8 mouse cellular contexts compared by ENCODE assay signal in the genomic region with DNA sequence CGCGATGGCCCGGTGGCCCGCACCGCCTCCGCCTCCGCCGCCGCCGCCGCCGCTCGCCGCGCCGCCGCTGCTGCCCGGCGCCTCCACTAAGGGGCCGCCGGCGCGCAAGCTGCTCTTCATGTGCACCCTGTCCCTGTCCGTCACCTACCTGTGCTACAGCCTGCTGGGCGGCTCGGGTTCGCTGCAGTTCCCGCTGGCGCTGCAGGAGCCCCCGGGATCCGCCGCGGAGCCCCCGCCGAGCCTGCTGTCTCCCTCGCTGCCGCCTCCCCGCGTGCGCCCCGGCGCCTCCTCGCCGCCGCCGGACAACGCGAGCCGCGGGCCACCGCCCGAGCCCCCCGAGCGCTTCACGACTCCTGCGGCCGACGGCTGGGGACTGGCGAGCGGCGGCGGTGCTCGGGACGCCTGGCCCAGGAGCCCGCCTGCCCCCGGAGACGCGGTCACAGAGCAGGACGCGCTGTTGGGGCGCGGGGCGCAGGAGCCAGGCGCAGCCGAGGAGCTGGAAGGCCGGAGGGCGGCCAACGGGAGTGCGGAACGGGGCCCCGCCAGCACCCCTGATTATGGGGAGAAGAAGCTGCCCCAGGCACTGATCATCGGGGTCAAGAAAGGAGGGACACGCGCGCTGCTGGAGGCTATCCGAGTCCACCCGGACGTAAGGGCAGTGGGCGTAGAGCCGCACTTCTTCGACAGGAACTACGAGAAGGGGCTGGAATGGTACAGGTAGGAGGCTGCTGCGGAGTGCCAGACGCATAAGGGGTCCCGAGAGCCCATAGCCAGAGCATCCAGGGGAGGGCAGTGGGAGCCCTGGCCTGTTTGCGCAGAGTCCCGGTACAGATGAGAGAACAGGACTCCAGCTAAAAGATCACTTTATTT. TPM values are rescaled to one million over a fixed set of nuclear protein-coding genes. Genes with fewer than 3 reads are reported as not detected.
DNase-seq lines count a peak whose midpoint lies in the region; ATAC-seq and TF ChIP-seq lines count a peak whose summit lies in the region.

No protein-coding gene starts in this region.

- no peaks in the 10 kb centered on the region; the same call in 1 of the 2 replicates for H3K9me3 ChIP-seq in heart, embryonic 16.5 days (replicated peaks; ENCODE audit: control insufficient read depth, low read length)
- no peaks in the 10 kb centered on the region for H3K9me3 ChIP-seq in forebrain, embryonic 15.5 days
- no peaks in the 10 kb centered on the region for H3K9me3 ChIP-seq in liver, embryonic 16.5 days (replicated peaks; ENCODE audit: control insufficient read depth, low read length)

- no peak overlapping the region for H3K9ac ChIP-seq in heart, embryonic 16.5 days (ENCODE audit: low read length)
- peak overlapping the region; percentile 55 for H3K9ac ChIP-seq in forebrain, embryonic 15.5 days (replicated peaks)
- H3K9ac ChIP-seq in liver, embryonic 16.5 days (ENCODE audit: low read depth, low read length): no peak overlapping the region

- intact Hi-C loops in heart, postnatal 10 days (cut with DNase I): no loop called here

- no peaks in the 10 kb centered on the region for H3K4me1 ChIP-seq in heart, embryonic 16.5 days (ENCODE audit: control insufficient read depth, insufficient read depth, low read length)
- peaks cover 13% of the 10 kb centered on the region for H3K4me1 ChIP-seq in forebrain, embryonic 15.5 days
- no peaks in the 10 kb centered on the region for H3K4me1 ChIP-seq in liver, embryonic 16.5 days (ENCODE audit: control insufficient read depth, low read depth, low read length)
- H3K4me1 ChIP-seq in thymus, adult 2 months (replicated peaks; ENCODE audit: control insufficient read depth, insufficient read depth, low read length): no peaks in the 10 kb centered on the region

- no peak for TF ChIP-seq POLR2A in thymus, adult 2 months (IDR thresholded peaks at IDR 0.05; ENCODE audit: control insufficient read depth, extremely low read depth, insufficient read depth, low read length, poor library complexity)

- DNase-seq in heart, postnatal 10 days: no peak
- peak; percentile 46 for DNase-seq in R1 (ENCODE audit: low read depth, low spot score)
- no peak for DNase-seq in urinary bladder, adult 18-20 months (ENCODE audit: low spot score in 2 of 2)
- no peak for DNase-seq in thymus, adult 2 months

- H3K4me2 ChIP-seq in heart, embryonic 16.5 days (ENCODE audit: low read depth, low read length): peak overlapping the region; percentile 84
- peak overlapping the region; percentile 94 for H3K4me2 ChIP-seq in forebrain, embryonic 15.5 days (replicated peaks)
- 0 out of 2 replicates have a peak overlapping the region, but pooled peaks have one; percentile 9 for H3K4me2 ChIP-seq in liver, embryonic 16.5 days (ENCODE audit: low read depth, low read length)

- ATAC-seq in heart, embryonic 16.5 days (replicated peaks; ENCODE audit: extremely low read depth, insufficient read depth, low FRiP score): 0 out of 2 replicates have a peak, but pooled peaks have one; percentile 18
- peak; percentile 59 for ATAC-seq in forebrain, embryonic 15.5 days (replicated peaks)
- ATAC-seq in liver, embryonic 16.5 days (ENCODE audit: low read depth): no peak
- no peak for ATAC-seq in CD4-positive, CD25-positive, alpha-beta regulatory T cell, adult 4 months

- no peaks in the 10 kb centered on the region for H3K36me3 ChIP-seq in heart, embryonic 16.5 days (ENCODE audit: control insufficient read depth, insufficient read depth)
- H3K36me3 ChIP-seq in forebrain, embryonic 15.5 days: no peaks in the 10 kb centered on the region
- H3K36me3 ChIP-seq in liver, embryonic 16.5 days (ENCODE audit: control insufficient read depth, insufficient read depth): no peaks in the 10 kb centered on the region
- H3K36me3 ChIP-seq in thymus, adult 2 months (ENCODE audit: control insufficient read depth, insufficient read depth, low read length): no peaks in the 10 kb centered on the region

- no peak for TF ChIP-seq CTCF in thymus, adult 2 months (IDR thresholded peaks at IDR 0.05; ENCODE audit: borderline replicate concordance, control insufficient read depth, extremely low read depth, insufficient read depth, low read length, poor library complexity)

- WGBS in heart, embryonic 16.5 days: under 1% methylated on average over 80 of the region's 97 CpGs
- WGBS in forebrain, embryonic 15.5 days: under 1% methylated on average over 89 of the region's 97 CpGs
- 2% methylated on average over 75 of the region's 97 CpGs for WGBS in liver, embryonic 16.5 days (ENCODE audit: insufficient replicate concordance)
- WGBS in thymus, adult 2 months: 8% methylated on average over 90 of the region's 97 CpGs

- peaks cover 73% of the 10 kb centered on the region for H3K27me3 ChIP-seq in heart, embryonic 16.5 days (ENCODE audit: control insufficient read depth, insufficient read depth, low read length)
- peaks cover 51% of the 10 kb centered on the region for H3K27me3 ChIP-seq in forebrain, embryonic 15.5 days
- peaks cover 39% of the 10 kb centered on the region for H3K27me3 ChIP-seq in liver, embryonic 16.5 days (ENCODE audit: control insufficient read depth, insufficient read depth, low read depth, low read length)
- H3K27me3 ChIP-seq in thymus, adult 2 months (ENCODE audit: control insufficient read depth, insufficient read depth, low read length): peaks cover 3% of the 10 kb centered on the region; the same call in 1 of the 2 replicates

- H3K27ac ChIP-seq in heart, embryonic 16.5 days (ENCODE audit: low read length): no peak overlapping the region
- peak overlapping the region; percentile 33 for H3K27ac ChIP-seq in forebrain, embryonic 15.5 days (replicated peaks)
- no peak overlapping the region for H3K27ac ChIP-seq in liver, embryonic 16.5 days (ENCODE audit: low read length)
- no peak overlapping the region for H3K27ac ChIP-seq in thymus, adult 2 months (ENCODE audit: control insufficient read depth, insufficient read depth, low read length)

- H3K4me3 ChIP-seq in heart, embryonic 16.5 days (ENCODE audit: low read length): peak overlapping the region; percentile 49
- peak overlapping the region; percentile 70 for H3K4me3 ChIP-seq in forebrain, embryonic 15.5 days
- no peak overlapping the region for H3K4me3 ChIP-seq in liver, embryonic 16.5 days (ENCODE audit: low read depth, low read length)
- H3K4me3 ChIP-seq in thymus, adult 2 months (ENCODE audit: control insufficient read depth, insufficient read depth, low read length): no peak overlapping the region

RNA-seq across cellular contexts. Expression of gene Hs3st4, which starts 0.7 kb away (rescaled TPM):
- polyA plus RNA-seq in heart, embryonic 16.5 days (2015; fragmentation: Nextera tagmentation; extraction: Ambion mirVana): 0.36 and 0.53 TPM in 2 replicates
- under 1 TPM in 1 of 2 experiments, not detected in 1; 0.14 TPM for total RNA-seq in heart, postnatal 10 days (2021)
- polyA plus RNA-seq in forebrain, embryonic 15.5 days (2015; fragmentation: Nextera tagmentation; extraction: Ambion mirVana): 10.5 and 13.4 TPM in 2 replicates
- polyA plus RNA-seq in liver, embryonic 16.5 days (2015; fragmentation: Nextera tagmentation; extraction: Ambion mirVana): not detected in 2 replicates
- not detected for polyA plus RNA-seq in CD4-positive, CD25-positive, alpha-beta regulatory T cell, adult 4 months (2017; shearing (Covaris generic))
- polyA plus RNA-seq in thymus, adult 2 months (2012; rRNA removed): 0.03 and 0.04 TPM in 2 replicates

Comparison
In these comparisons a context has a peak if more than half of its experiments do, and no peak if none do; other contexts are left out.
1. ATAC-seq: peak in heart, embryonic 16.5 days (single experiment) and forebrain, embryonic 15.5 days (single experiment); none in liver, embryonic 16.5 days (single experiment) and CD4-positive, CD25-positive, alpha-beta regulatory T cell, adult 4 months (single experiment).
2. H3K4me2 ChIP-seq: peak in every context shown above with its lines; median percentile 94 in forebrain, embryonic 15.5 days; 84 in heart, embryonic 16.5 days; 9 in liver, embryonic 16.5 days.
3. H3K4me3 ChIP-seq: peak in heart, embryonic 16.5 days (single experiment) and forebrain, embryonic 15.5 days (single experiment); none in liver, embryonic 16.5 days (single experiment) and thymus, adult 2 months (single experiment).